In genomic region chr13:50443812-50444211, GRCm38 (mm10) we compare ENCODE assay signal across 34 mouse cellular contexts. TPM values are rescaled to one million over a fixed set of nuclear protein-coding genes. Genes with fewer than 3 reads are reported as not detected.
"Had no signal": no experiment of that assay in that cellular context is flagged by ENCODE, and none has a peak within 500 bp of the region (broad histone marks: within the 10 kb centered on the region; RNA-seq: fewer than 3 reads in every experiment).

TSS of gene Gm47429 (minus strand) at chr13:50443912.

- H3K9me3 ChIP-seq: embryonic facial prominence, embryonic 10.5 days; embryonic facial prominence, embryonic 12.5 days; embryonic facial prominence, embryonic 13.5 days; embryonic facial prominence, embryonic 15.5 days; forebrain, embryonic 10.5 days; forebrain, embryonic 12.5 days; forebrain, embryonic 13.5 days; forebrain, embryonic 15.5 days had no signal

- H3K4me2 ChIP-seq: embryonic facial prominence, embryonic 12.5 days; embryonic facial prominence, embryonic 13.5 days; embryonic facial prominence, embryonic 15.5 days; forebrain, embryonic 12.5 days; forebrain, embryonic 13.5 days; forebrain, embryonic 15.5 days had no signal

- DNase-seq: cerebellum, adult 2 months; cerebellum, adult 8-10 months; cerebellum, adult 9-10 months; cerebellum, adult 9-11 months; cerebellum, postnatal 10 days; cerebellum, postnatal 14 days; cerebellum, postnatal 25 days; cerebellum, postnatal 36 days; embryo, embryonic 11 days; forebrain, postnatal 0 days; gastrocnemius, adult 2 months; gastrocnemius, postnatal 10 days; gastrocnemius, postnatal 14 days; gastrocnemius, postnatal 25 days; gastrocnemius, postnatal 36 days; heart, adult 18-20 months; heart, adult 2 months had no signal

- H3K4me3 ChIP-seq: embryonic facial prominence, embryonic 10.5 days; embryonic facial prominence, embryonic 12.5 days; embryonic facial prominence, embryonic 13.5 days; embryonic facial prominence, embryonic 15.5 days; erythroblast, embryonic 14.5 days; forebrain, embryonic 10.5 days; forebrain, embryonic 12.5 days; forebrain, embryonic 13.5 days; forebrain, embryonic 15.5 days; gastrocnemius, adult 2 months; heart, adult 2 months had no signal

- H3K27me3 ChIP-seq: embryonic facial prominence, embryonic 12.5 days; embryonic facial prominence, embryonic 13.5 days; embryonic facial prominence, embryonic 15.5 days; forebrain, embryonic 12.5 days; forebrain, embryonic 13.5 days; forebrain, embryonic 15.5 days had no signal

- H3K4me1 ChIP-seq: embryonic facial prominence, embryonic 10.5 days; embryonic facial prominence, embryonic 12.5 days; embryonic facial prominence, embryonic 13.5 days; embryonic facial prominence, embryonic 15.5 days; forebrain, embryonic 10.5 days; forebrain, embryonic 12.5 days; forebrain, embryonic 13.5 days; forebrain, embryonic 15.5 days had no signal

- H3K9ac ChIP-seq: embryonic facial prominence, embryonic 12.5 days; embryonic facial prominence, embryonic 13.5 days; embryonic facial prominence, embryonic 15.5 days; forebrain, embryonic 12.5 days; forebrain, embryonic 13.5 days; forebrain, embryonic 15.5 days; forebrain, postnatal 0 days had no signal

- H3K27ac ChIP-seq: embryonic facial prominence, embryonic 10.5 days; embryonic facial prominence, embryonic 12.5 days; embryonic facial prominence, embryonic 13.5 days; embryonic facial prominence, embryonic 15.5 days; forebrain, embryonic 10.5 days; forebrain, embryonic 12.5 days; forebrain, embryonic 13.5 days; forebrain, embryonic 15.5 days; gastrocnemius, adult 2 months; heart, adult 2 months had no signal

- H3K36me3 ChIP-seq: embryonic facial prominence, embryonic 10.5 days; embryonic facial prominence, embryonic 12.5 days; embryonic facial prominence, embryonic 13.5 days; embryonic facial prominence, embryonic 15.5 days; forebrain, embryonic 10.5 days; forebrain, embryonic 12.5 days; forebrain, embryonic 15.5 days had no signal

- ATAC-seq: forebrain, embryonic 13.5 days; forebrain, embryonic 14.5 days; forebrain, embryonic 15.5 days; forebrain, embryonic 16.5 days; forebrain, postnatal 0 days had no signal

RNA-seq across cellular contexts. Expression of gene Gm47429, which starts in this region (rescaled TPM):
- polyA plus RNA-seq: cerebellum, adult 2 months; cortical plate, adult 2 months; embryonic facial prominence, embryonic 10.5 days; embryonic facial prominence, embryonic 11.5 days; embryonic facial prominence, embryonic 12.5 days; embryonic facial prominence, embryonic 13.5 days; embryonic facial prominence, embryonic 14.5 days; embryonic facial prominence, embryonic 15.5 days; erythroblast, embryonic 14.5 days; forebrain, embryonic 10.5 days; forebrain, embryonic 11.5 days; forebrain, embryonic 12.5 days; forebrain, embryonic 13.5 days; forebrain, embryonic 14.5 days; forebrain, embryonic 15.5 days; forebrain, embryonic 16.5 days; forebrain, postnatal 0 days; frontal cortex, adult 2 months; gonadal fat pad, adult 2 months; heart, adult 2 months had no signal
